Mouse (Mus musculus) adrenal gland, postnatal 0 days (tissue): ENCODE data around the gene Washc1. TPM values are rescaled to one million over a fixed set of nuclear protein-coding genes. Genes with fewer than 3 reads are reported as not detected.

Experiments
- polyA plus RNA-seq: library from polyadenylated mRNA; unstranded; fragments of >200 nt; fragmentation: Nextera tagmentation; extraction: Ambion mirVana; gene quantifications from 2 replicates; pipeline ENCODE4 v1.2.1, GENCODE M21; 2015

Gene Washc1
- 31.1 and 37.0 TPM in 2 replicates for polyA plus RNA-seq

DNA sequence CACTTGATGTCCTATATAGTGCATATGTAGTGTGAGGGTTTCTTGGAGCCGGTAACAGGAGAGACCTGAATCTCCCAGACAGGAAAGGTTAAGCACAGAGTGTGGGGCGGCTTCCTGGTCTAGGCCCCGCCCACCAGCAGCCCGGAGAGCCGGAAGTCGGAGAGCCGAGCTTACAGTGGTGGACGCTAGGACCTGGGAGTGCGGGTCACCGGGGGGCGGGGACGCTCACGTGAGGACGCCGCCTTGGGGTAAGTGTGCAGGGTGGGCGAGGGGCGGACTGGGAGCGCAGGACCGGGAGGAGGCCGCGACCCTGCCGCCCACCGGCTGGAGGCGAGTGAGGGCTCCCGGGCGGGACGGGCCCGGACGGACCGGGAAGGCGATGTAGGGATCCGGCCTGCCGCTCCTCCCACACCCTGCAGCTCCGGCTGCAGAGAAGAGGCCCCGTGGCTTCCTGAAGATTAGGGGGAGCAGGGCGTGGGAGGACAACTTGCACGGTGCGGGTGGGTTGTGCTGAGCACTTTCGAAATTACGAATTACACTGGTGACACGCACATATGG is at the start of gene Washc1:
Gene Washc1, plus strand, starts transcription at position 144 of the 558 bp plus-strand sequence.

DNA sequence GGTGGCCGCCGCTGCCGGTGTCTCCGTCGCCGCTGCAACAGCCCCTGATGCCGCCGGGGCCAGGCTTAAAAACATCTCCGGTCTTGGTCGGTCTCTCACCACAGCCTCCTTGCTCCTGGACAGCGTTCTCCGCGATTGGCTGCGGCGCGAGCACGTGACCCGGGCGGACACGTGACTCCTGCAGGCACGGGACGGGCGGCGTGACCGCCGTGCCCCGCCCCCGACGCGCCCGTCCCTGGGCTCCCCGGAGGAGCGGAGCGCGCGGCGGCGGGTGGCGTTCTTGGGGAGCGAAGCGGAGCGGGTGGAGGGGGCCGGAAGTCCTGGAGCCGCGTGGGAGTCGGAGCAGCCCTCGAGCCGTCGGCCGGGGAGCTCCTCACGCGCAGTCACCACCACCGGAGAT is 34.4 kb upstream of the Washc1 start, which contains the start of gene Ankrd12:
Gene Ankrd12, minus strand, starts transcription at position 156 of the 400 bp plus-strand sequence.

DNA sequence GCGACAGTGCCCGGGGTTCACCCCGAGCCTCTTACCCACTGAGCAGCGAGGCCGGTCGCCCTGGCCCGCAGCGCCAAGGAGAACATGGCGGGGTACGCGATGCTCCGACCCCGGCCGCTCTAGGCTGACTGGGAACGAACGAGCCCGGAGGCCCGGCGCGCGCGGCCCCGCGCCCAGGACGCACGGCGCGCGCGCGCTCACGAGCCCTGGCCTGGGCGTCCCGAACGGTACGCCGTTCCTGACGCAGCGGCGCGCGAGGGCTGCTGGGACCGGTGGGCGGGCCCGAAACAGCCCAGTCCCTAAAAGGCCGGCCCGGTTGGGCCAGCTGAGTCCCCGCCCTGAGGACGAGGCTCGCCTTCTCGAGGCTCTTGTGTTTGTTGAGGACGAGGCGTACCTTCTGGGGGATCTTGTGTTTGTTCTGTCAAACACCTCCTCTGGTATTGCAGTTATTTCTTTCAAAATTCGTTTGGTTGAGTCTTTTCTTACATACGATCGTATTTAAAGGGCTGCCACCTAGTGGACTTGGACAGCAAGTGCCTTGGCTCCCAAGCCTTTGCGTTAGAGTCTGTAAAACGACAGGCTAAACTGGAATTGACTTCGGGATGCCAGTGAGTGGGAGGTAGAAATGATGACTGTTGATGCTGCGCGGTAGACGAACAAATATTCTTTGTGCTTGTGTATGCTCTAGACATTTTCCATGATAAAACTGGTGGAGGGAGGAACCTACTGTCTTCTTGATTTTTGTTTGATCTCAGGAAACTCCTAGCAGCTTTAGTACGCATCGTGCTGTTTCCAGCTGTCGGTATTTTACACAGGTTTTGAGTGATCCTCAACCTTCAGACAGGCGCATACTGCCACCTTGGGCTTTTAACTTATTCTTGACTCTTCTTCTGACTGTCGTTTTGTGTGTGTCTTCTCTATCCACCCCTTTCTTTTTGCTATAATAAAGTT is 9.7 kb upstream of the Washc1 start, which contains the start of gene Ndufv2:
Gene Ndufv2, minus strand, starts transcription at position 180 of the 951 bp plus-strand sequence.

DNA sequence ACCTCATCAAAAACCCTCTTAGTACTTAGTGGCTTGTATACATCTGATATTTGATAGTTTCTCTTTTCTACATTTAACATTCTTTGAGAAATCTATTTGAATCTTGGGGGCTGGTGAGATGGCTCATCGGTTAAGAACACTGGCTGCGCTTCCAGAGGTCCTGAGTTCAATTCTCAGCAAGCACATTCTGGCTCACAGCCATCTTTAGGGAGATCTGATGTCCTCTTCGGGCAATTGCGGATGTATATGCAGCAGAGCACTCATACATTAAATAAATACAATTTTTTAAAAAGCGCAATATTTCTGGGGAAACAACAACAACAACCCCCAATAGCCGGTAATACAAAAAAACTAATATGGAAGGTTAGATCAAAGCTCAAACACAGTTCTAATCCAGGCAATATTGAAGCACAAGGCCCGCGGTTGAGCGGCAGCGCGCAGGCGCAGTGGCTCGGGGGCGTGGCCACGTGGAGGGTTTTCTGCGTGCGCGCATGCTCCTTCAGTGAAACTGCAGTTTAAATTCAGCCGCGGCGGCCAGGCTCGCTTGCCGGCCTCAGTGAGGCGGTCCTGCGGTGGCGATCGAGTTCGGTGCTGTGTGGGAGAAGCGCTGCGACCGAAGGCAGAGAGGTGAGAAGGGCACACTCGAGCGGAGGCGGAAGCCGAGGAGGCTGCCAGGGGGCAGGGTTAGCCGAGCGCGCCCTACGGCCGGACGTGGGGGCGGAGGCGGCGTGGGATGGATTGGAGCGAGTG is 11.9 kb downstream of the Washc1 start, which contains the start of gene Ddx11:
Gene Ddx11, plus strand, starts transcription at position 455 of the 750 bp plus-strand sequence.

Other genes with a start within 250 kb of the Washc1 start
- gene Ralbp1, start 225.7 kb upstream of the Washc1 start, polyA plus RNA-seq: 56.9 and 58.5 TPM in 2 replicates
- 103 and 104 TPM in 2 replicates for gene Twsg1, start 160.3 kb upstream of the Washc1 start, polyA plus RNA-seq
- gene Ankrd12, start 34.5 kb upstream of the Washc1 start, polyA plus RNA-seq: 30.8 and 32.1 TPM in 2 replicates
- 450 and 576 TPM in 2 replicates for gene Ndufv2, start 10.0 kb upstream of the Washc1 start, polyA plus RNA-seq
- 2.7 and 6.0 TPM in 2 replicates for gene Ddx11, start 12.0 kb downstream of the Washc1 start, polyA plus RNA-seq